Mouse (Mus musculus) T-helper 2 cell (primary cell): Measurements from ENCODE around the gene Prokr2.

Experiments used
- in situ Hi-C: fragments of 300-600 bp; cut with MboI, MseI; formaldehyde crosslinking; loops from one replicate; pipeline ENCODE4 v1.15.1; 2025; ENCODE audit warnings: high pct_unique_total_duplicates

Prokr2 gene

DNA sequence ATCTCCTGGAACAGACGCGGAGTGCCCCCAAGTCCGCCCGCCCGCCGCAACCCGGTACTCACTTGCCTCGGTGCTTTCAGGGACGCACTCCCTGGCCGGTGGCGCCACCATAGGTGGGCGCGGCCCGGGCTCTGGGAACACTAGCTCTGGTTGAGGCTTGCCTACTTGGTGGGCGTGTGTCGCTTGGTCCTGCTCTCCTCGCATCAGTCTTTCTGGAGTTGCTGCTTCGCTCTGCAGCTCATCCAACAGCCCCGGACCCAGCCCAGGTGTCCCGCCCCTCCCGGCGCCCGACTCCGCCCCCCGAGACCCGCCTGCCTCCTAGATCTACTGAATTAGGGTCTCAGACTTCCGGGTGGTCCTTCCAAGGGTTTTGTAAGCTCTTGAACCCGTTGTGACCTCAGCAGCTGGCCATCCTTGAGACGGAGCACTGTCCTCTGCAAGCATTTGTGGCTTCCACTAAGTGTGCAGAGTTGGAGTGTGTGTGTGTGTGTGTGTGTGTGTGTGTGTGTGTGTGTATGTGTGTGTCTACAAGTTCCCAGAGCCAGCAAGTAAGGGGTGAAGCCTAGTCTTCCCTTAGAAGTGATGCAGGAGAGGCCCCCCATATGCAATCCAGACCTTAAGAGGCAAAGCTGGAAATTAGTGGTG is at the start of gene Prokr2:
Gene Prokr2 (minus strand): TSS at position 254 of the 645 bp plus-strand sequence.
- in situ Hi-C loops, result loop anchor here (10.0 kb wide), 1 partner anchor 109 kb away; no protein-coding TSS in a partner anchor

DNA sequence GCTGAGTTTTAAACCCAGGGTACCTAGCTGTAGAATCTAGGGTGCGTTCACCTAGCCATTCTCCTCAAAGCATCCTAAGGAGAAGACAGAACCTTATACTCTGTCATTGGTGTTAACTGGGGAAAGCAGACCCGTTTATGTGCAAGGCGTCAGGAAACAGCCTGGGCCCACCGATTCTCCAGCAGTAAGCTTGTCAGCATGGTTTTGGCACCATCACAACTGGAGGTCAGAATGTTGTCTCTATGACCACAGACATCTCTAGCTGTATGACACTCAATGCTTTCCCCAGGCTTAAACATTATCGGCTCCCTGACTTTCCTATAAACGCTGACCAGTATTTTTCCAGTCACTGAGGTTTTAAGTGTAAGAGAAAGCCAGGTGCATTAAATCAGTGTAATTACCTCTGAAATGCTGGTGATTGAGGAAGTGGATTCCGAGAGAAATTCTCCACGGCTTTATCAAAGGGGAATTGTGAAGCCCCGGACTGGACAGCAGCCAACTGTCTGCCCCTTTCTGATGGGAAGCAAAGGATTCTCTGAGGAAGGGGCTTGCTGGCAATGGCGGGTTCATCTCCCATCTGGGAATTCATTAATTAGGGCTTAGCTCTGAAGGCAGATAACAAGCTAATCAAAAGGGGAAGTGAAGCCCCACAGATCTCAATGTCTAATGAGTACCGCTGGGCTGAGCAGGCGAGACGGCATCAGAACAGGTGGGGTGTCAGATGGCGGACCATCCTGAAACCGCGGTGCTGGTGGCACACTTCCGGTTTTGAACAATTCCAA is 42.1 kb upstream of the Prokr2 start:
- in situ Hi-C loops, result no loop called here

DNA sequence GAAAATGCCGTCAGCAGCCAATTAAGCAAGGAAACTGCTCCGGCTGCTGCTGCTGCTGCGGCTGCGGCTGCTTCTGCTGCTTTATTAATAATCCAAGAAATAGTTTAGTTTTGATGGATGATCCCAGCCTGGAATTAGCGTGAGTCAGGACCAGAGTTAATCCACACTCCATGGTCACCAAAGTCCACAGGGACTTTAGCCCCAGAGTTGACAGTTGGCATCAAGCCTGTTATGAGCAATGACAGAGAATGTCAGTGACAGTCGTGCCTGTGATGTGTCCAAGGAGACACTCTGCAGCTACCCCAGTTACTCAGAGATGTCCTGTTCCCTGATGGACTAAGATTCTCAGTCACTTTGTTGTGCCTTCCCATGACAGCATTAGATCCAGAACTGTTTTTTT is 40.3 kb upstream of the Prokr2 start:
- in situ Hi-C loops, result no loop called here

DNA sequence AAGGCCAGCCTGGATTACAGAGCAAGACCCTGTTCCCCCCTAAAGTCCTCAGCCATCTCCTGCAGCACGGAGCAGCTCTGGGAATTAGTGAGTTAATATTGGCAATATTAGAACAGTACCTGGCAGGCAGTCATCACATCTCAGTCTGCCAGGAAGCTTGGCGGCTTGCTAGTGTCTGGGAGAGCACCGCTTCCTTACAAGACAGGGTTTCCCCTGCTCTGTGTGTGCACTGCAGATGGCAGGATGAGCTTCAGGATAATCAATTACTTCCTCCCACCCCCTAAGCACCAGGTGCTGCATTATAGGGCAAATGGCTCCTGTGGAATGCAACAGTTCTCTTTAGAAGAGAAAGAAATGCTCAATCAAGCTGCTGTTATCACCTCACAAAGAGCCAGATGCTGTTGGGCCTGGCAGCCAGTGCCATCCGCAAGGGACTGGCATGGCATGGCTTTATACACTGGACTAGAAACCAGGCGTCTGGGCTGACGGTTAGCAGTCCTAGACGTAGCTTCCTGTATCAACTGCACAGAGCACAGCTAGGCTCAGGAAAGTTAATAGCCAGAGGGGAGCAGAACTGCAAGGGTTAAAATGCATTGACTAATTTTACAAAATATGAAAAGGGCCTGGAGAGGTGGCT is 38.3 kb upstream of the Prokr2 start:
- in situ Hi-C loops, result no loop called here

DNA sequence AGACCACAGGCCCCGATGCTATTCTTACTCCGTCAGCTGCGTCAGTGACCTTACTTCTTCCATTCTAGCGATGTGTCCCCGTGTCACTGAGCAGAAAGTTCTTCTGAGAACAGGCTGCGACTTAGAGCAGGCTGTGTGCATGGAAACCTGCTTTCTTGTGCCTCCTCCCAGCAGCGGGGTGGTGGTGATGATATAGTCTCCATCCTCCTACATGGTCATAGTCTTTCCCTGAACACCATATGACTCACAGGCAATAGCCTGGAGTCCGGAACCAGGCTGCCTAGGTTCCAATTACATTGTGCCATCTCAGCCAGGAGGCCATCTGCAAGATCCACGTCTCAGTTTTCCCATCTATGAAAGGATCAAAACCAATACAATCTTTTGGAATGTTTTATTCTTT is 37.6 kb upstream of the Prokr2 start:
- in situ Hi-C loops, result no loop called here

DNA sequence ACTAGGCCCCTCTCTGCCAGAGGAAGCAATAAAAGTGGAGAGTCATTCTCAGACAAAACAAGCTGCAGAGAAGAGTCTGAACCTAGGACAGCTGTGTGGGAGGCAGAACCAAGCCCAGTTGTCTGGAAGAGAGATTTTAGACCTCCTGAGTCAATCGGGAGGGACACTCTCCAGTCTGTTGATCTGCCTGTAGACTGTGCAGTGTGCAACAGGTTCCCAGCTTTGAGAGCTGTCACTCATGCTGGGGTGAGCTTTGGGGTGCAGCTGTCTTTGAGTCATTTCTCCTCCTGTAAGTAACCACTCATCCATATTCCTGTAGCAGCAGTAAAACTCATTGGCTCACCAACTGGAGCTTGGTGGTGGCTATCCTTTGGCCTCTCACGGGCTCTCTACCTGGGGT is 33.2 kb upstream of the Prokr2 start:
- in situ Hi-C loops, result no loop called here

DNA sequence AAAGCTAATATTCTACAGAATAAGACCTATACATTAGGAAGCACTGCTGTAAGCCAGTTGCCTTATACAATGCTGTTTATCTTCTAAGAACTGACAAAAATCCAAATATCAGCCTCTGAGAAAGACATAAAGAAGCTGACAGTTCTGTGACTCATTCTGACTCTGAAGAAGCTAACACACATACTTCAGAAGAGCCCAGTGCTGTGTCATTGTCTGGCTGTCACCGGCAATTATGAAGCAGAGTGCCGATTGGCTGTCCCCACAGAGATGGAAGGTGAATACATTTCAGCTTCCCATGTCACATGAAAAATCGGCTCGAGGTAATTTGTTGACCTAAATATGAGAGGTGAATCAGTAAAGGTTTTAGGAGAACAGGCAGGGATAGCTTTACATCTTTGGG is 24.9 kb upstream of the Prokr2 start:
- in situ Hi-C loops, result no loop called here

DNA sequence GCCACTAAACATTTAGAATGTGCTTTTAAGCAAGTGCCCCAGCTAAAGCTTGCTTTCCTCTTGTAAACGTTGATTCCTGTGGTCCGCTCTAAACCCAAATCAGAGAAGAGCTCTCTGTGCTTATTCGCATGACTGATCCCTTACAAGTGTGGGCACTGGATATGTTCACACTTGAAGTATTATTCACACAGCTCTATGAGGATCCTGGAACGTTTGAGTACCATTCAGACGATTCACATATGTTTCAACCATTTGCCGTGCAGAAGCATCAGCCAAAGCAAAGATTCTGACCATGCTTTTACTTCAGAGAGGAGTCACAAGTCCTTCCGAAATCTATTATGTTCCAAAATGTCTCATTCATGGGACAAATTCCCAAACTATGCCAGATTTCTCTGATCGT is 12.9 kb upstream of the Prokr2 start:
- in situ Hi-C loops, result no loop called here

DNA sequence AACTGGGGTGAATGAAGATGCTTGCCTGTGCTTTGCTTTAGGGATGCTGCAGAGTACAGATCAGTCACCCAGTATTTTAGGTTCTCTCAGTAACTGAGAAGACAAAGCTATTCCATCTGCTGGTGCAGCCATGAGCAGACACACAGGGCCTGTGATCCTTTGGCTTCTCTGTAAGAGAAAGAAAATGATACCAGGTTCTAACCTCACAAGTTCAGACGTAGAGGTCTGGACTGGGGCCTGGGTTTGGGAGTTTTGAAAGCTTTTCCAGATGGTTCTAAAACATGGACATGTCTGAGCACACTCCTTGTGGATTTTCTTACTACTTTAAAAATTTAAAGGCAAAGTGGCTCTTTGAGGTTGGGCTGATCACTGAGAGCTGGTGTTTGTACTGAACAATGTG is 10.5 kb upstream of the Prokr2 start:
- in situ Hi-C loops, result no loop called here

DNA sequence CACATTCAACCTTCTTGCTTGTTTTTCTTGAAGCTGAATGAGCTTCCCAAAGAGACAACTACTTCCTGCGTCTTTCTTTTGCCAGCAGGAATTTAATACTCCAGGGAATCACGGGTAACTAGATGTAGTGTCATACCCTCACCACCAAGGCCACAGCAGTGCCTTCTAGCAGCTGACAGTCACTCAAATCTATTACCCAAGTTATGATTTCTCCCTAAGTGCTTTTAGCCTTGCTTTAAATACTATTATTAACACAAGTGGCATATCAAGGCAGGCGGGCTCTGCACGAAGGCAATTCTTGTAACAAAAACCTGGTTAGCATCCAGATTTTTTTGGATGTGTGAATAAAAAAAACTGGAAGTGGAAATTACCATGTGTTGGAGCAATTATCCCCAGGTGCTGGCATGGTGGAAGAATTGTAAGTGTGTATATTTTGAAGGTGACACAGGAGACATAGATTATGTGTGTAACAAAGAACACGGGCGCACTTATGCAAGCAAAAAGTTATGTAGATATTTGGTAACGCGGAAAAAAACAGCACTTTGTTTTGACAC is 5.4 kb upstream of the Prokr2 start:
- in situ Hi-C loops, result no loop called here

DNA sequence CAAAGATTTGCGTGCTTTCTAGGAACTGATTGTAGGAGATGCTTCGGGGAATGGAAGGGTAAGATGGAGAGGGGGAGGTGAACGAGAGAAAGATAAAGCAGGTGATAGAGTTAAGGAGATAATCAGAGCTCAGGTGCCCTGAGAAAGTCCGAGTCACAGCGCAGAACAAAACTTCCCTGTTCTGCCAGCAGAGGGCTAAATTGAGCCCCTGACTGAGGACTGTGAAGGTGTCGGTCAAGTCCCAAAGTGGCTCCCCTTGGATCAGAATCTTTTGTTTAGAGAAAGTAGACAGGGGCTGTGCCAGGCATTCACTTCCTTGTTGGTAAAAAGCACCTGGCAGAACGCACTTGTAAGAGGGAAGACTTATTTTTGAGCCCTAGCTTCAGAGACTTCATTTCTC is 4.3 kb upstream of the Prokr2 start:
- in situ Hi-C loops, result loop anchor here (10.0 kb wide), 1 partner anchor 105 kb away; no protein-coding TSS in a partner anchor

DNA sequence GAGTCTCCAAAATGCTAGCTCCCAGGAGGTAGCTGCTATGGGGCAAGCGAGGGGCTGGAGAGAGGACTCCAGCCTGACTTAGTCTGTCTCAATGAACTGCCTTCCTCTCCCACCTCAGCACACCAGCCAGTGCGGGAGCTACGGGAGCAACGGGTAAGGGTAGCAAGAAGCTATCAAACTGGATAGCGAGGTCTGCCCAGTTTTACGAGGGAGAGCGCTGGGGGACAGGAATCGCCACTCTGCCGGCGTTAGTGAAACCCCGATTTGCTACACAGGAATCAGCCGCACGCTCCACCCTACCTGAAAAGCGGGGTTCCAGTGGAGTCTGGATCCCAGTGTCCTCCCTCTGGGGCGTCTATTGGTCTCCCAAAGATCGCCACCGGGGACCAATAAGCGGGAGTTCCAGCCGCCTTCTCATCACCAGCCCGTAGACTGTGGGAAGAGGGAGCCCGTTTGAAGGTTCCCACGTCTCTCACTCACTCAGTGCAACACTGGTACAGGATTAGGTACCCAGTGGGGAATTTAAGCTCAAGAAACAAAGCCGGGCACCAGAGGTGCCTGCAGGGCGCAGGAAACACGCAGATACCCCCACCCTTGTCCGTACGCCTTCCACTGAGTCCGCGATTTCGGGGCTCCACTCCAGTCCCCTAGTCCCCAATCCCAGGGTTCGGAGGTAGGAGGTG is 595 bp downstream of the Prokr2 start:
- in situ Hi-C loops, result loop anchor here (10.0 kb wide), 1 partner anchor 110 kb away; no protein-coding TSS in a partner anchor

DNA sequence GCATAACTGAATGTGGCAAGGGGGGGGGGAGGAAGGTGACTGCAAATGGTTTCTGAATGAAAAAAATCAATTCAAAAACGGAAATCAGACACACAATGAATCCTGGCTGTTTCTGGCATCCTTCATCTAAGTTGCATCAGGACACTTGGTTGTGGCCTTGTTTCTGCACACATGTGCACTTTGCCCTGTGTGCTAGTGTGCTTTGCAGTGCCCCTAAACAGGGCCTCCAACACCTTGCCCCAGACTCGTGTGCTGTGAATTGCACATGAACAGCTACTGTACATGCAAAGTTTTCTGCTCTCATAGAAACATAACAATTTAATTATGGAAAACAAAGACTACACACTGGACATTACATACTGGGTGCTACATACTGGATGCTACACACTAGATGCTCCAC is 2.9 kb downstream of the Prokr2 start:
- in situ Hi-C loops, result loop anchor here (10.0 kb wide), 1 partner anchor 112 kb away; no protein-coding TSS in a partner anchor

DNA sequence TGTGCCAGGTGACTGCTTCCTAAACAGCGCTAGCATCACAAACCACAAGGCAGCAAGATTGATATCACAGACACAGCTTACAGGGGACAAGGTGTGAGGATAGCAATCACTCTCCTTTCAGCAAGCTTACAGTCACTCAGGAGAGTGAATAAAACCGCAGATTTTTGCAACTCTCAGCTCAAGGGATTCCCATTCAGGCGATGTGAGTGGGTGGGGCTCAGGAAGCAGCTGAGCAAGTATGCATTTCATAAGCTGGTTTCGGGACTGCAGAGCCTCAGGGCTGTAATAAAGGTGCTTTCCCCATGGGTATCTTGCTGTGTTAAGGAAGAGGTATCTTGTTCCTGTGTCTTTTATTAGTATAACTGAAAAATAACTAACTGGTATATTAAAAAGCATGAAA is 5.6 kb downstream of the Prokr2 start:
- in situ Hi-C loops, result loop anchor here (10.0 kb wide), 1 partner anchor 115 kb away; no protein-coding TSS in a partner anchor

DNA sequence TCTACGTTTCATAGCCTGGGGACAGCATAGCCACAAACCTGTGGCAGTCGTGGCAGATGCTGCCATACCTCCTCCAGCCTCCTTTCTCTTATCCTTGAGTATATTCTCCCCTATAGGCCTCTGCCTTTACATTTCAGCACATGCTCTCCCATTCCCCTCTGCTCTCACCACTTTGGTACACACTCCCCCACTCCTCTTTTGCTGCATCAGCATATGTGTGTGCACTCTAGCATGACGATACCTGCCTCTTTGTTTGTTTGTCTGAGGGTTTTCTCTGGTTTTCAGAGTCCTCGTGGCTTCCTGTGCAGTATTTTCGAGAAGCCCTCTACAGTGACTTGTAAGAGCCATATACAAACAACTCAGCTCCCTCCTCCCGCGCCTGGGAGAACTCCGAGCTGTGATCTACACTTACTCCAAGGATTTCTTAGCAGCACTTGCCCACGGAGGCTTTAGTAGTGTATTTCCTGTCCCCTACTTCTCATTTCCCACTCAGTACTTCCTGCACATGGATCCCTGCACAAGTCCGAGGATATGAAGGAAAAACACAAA is 6.6 kb downstream of the Prokr2 start:
- in situ Hi-C loops, result no loop called here

DNA sequence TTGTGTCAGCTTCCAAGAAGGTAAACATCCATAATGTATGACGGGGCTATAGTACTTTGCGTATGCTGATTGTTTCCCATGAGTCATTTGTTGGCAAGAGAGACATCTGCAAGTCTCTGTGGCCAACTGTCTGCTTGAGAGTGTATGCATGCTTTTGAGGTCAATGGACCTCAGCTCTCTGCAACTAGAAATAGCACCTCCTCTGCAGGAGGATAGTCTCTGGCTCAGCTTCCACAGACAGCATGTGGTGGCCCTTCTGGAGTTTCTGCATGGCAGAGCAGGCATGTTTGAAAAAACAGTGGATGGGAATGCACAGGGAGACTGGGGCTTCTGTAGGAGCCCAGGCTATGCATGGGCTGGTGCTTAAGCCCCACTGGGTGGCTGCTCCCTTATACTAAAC is 7.8 kb downstream of the Prokr2 start:
- in situ Hi-C loops, result no loop called here

DNA sequence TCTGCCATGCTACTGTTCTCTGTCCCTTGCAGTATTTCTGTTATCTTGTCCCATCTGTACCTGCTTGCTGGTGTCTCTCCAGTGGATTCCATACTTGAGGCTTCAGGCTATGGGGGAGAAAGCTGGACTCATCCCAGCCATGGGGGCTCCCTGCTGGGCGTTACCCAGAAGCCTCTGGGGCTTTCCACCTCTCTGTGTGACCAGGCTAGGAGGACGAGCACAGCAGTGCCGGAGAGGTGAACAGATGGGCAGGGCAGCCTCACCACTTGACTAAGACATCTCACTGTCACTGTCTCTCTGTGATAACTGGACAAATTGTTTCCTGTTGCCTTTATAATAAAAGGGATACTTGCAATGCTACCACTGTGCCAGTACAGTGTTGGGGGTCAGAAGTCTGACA is 9.5 kb downstream of the Prokr2 start:
- in situ Hi-C loops, result no loop called here

DNA sequence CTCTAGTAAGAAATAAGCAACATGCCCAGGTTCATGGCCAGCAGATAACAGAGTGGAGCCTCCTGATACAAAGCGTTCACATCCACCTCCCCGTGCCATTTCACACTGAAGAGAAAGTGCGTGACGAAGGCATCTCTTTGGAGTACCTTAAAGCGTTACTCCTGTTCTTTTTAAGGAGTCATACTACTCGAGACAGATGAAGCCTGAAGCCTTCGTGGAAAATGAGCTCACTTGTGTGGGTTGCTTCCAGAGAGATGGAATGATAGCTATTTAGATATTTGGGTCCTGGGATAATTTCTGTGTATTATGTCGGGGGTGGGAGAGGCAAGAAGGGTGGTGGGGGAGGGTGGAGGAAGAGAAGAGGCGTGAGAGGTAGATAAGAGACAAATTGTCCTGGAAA is 10.1 kb downstream of the Prokr2 start:
- in situ Hi-C loops, result no loop called here

DNA sequence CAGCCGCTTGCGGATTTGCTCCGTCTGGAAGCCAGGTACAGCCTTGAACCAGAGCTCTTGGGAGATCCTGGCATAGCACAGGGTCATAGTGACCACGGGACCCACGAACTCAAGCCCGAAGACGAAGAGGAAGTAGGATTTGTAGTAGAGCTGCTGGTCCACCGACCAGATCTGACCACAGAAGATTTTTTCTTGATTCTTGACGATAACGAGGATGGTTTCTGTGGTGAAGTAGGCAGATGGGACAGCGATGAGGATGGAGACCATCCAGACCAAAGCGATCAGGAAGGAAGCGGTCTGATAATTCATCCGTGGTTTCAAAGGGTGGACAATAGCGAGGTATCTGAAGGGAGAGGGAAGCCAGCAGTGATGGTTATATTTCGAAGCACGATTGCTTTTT is 11.5 kb downstream of the Prokr2 start:
- in situ Hi-C loops, result no loop called here

DNA sequence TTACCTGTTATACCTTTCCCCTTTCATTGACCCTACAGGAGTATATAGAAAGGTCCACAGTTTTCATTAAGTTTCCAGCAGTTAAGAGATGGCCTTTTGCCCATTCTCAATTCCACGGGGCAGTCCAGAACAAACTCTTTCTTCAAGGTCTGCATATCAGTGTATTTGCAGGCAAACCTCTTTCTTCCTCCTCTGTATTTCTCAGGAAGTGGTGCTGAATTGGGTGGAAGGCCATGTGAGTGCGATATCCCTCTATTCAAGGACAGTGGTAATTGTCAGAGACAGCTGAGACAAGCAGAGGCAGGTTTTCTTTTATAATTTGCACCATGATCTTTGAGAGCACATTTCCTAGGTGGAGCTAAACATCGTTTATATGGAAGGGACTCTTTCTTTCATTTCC is 16.8 kb downstream of the Prokr2 start:
- in situ Hi-C loops, result no loop called here

DNA sequence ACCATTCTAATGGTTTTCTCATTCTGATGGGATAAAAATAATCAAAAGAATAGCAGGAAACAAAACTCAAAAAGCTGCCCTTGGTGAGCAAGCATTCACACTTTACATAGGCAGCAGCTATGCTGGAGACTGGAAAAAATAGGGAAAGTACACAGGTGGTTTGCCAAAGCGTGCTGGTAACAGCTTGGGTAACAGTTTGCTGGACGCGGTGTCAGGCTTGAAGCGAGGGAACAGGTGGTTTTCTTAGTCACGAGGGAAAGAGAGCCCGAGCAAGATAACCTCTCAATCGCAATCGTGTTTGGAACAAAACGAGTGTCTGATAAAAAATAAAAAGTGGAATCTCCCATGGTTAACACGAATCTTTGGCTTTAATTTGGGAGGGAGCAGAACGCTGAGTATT is 41.4 kb downstream of the Prokr2 start:
- in situ Hi-C loops, result no loop called here
